Mouse (Mus musculus) C2C12 (cell line): Measurements from ENCODE around the gene Fut8. TPM values are rescaled to one million over a fixed set of nuclear protein-coding genes. Genes with fewer than 3 reads are reported as not detected.

ENCODE experiments used
- H3K27me3 ChIP-seq: one replicate; pipeline ENCODE4 v1.6.1; 2011; ENCODE audit not compliant: control insufficient read depth, insufficient read depth, insufficient read length
- H3K36me3 ChIP-seq: one replicate; pipeline ENCODE4 v1.6.1; 2011; ENCODE audit not compliant: control insufficient read depth, insufficient read depth
- H3K4me3 ChIP-seq: one replicate; pipeline ENCODE4 v1.5.1; 2011; ENCODE audit warnings: mild to moderate bottlenecking, control low read depth; ENCODE audit not compliant: poor library complexity, insufficient read depth, severe bottlenecking
- H3K79me2 ChIP-seq: one replicate; pipeline ENCODE4 v1.6.1; 2011; ENCODE audit not compliant: control insufficient read depth, insufficient read depth
- H3K79me3 ChIP-seq: one replicate; pipeline ENCODE4 v1.6.1; 2011; ENCODE audit warnings: low read depth, control low read depth
- H3ac ChIP-seq: one replicate; pipeline ENCODE3; 2011; ENCODE audit warnings: low read depth; ENCODE audit not compliant: control insufficient read depth, insufficient read length
- CEBPB ChIP-seq: IDR thresholded peaks from one replicate; pipeline ENCODE4 v1.6.1; 2011; ENCODE audit warnings: low read depth, mild to moderate bottlenecking, control low read depth, moderate library complexity
- CTCF ChIP-seq: IDR thresholded peaks from one replicate; pipeline ENCODE4 v1.5.1; 2011; ENCODE audit not compliant: control insufficient read depth, insufficient read depth, insufficient read length
- FOSL1 ChIP-seq: IDR thresholded peaks from one replicate; pipeline ENCODE4 v1.8.0; 2011; ENCODE audit warnings: mild to moderate bottlenecking, low read length; ENCODE audit not compliant: poor library complexity, insufficient read depth, severe bottlenecking
- MAX ChIP-seq: IDR thresholded peaks from one replicate; pipeline ENCODE4 v1.6.1; 2011; ENCODE audit warnings: mild to moderate bottlenecking, control low read depth
- MYOD1 ChIP-seq: IDR thresholded peaks from one replicate; pipeline ENCODE4 v1.6.1; 2011; ENCODE audit warnings: low read depth; ENCODE audit not compliant: control insufficient read depth, insufficient read length
- MYOG ChIP-seq: IDR thresholded peaks from one replicate; pipeline ENCODE4 v1.6.1; 2011; ENCODE audit not compliant: control insufficient read depth, insufficient read length; ENCODE audit errors: extremely low read depth
- USF1 ChIP-seq: IDR thresholded peaks from one replicate; pipeline ENCODE4 v1.6.1; 2011; ENCODE audit warnings: low read depth, mild to moderate bottlenecking, control low read depth, moderate library complexity
- polyA plus RNA-seq: library from polyadenylated mRNA; unstranded; fragments of >200 nt; fragmentation: generic; extraction: Trizol; gene quantifications from one replicate; pipeline ENCODE4 v1.2.1, GENCODE M21; 2012; ENCODE audit warnings: missing spikeins

Fut8 gene
- polyA plus RNA-seq, 1 experiment, result 12.6 TPM

GRCm38 (mm10) chr12:77203136-77203535 is 34.8 kb upstream of the Fut8 start:
- H3ac ChIP-seq, result no peak overlapping the region
- no peak for TF ChIP-seq FOSL1
- TF ChIP-seq MYOD1, result no peak
- TF ChIP-seq USF1, result no peak
- TF ChIP-seq CEBPB, result no peak
- TF ChIP-seq MYOG, result no peak
- TF ChIP-seq CTCF, result no peak
- TF ChIP-seq MAX, result no peak
- H3K27me3 ChIP-seq, result no peaks in the 10 kb centered on the region
- no peaks in the 10 kb centered on the region for H3K79me3 ChIP-seq
- no peaks in the 10 kb centered on the region for H3K79me2 ChIP-seq
- no peak overlapping the region for H3K4me3 ChIP-seq
- H3K36me3 ChIP-seq, result no peaks in the 10 kb centered on the region

GRCm38 (mm10) chr12:77206852-77207251 is 31.1 kb upstream of the Fut8 start:
- Histone ChIP-seq H3K79me3 (no peaks in the 10 kb centered on the region), H3K79me2 (no peaks in the 10 kb centered on the region), H3K4me3 (no peak overlapping the region), H3K27me3 (no peaks in the 10 kb centered on the region), H3K36me3 (no peaks in the 10 kb centered on the region), H3ac (no peak overlapping the region)
- no peak for TF ChIP-seq CEBPB
- no peak for TF ChIP-seq MAX
- no peak for TF ChIP-seq CTCF
- no peak for TF ChIP-seq FOSL1
- TF ChIP-seq MYOD1, result no peak
- TF ChIP-seq USF1, result no peak
- TF ChIP-seq MYOG, result no peak

DNA sequence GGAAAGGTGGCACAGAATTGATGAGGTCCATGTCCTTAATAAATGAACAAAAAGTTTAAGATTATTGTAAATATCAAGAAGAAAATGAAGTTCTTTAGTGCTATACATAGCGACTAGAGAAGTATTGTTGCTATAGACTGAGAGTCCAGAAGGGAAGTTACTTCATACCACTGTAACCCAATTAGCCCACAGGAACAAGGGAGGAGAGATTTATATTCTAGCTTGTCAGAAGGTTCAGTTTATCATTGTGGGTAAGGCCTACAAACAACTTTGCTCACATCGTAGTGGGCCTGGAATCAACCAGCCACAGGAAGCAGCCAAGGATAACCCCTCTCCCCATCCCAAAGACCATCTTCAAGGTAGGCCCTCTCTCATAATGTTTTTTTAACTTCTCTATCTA is 29.9 kb upstream of the Fut8 start:
- Histone ChIP-seq H3ac (no peak overlapping the region), H3K36me3 (no peaks in the 10 kb centered on the region), H3K4me3 (no peak overlapping the region), H3K79me3 (no peaks in the 10 kb centered on the region), H3K27me3 (no peaks in the 10 kb centered on the region), H3K79me2 (no peaks in the 10 kb centered on the region)
- TF ChIP-seq CEBPB (no peak), CTCF (no peak), FOSL1 (no peak), MAX (no peak), USF1 (no peak), MYOD1 (no peak), MYOG (no peak)

DNA sequence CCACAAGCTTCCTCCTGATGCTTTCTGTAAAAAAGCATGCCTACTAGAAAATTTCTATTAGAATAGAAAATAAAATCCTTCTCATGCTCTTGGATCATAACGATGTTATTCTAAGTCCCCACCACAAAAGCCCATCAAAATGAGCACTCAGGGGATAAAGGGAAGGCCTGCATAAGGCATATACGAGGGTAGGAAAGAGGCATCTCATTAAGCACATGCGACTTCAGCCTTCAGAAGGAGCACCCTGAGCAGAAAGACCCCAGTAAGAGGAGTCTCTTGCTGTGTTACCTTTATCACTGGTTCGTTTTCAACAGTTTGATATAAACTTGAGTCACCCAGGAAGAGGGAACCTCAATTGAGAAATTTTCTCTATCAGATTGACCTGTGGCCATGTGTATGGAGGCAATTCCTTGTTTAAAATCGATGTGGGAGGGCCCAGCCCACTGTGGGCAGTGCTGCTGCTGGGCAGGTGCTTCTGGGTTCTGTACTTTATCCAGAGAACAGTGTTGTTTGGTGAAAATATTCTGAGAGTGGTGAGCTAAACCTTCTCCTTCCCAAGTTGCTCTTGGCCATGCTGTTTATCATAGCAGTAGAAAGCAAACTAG is 29.2 kb upstream of the Fut8 start:
- Histone ChIP-seq H3K27me3 (no peaks in the 10 kb centered on the region), H3K36me3 (no peaks in the 10 kb centered on the region), H3K79me3 (no peaks in the 10 kb centered on the region), H3K4me3 (no peak overlapping the region), H3K79me2 (no peaks in the 10 kb centered on the region), H3ac (no peak overlapping the region)
- TF ChIP-seq MAX (no peak), CEBPB (no peak), FOSL1 (no peak), MYOD1 (no peak), USF1 (no peak), CTCF (no peak), MYOG (no peak)

DNA sequence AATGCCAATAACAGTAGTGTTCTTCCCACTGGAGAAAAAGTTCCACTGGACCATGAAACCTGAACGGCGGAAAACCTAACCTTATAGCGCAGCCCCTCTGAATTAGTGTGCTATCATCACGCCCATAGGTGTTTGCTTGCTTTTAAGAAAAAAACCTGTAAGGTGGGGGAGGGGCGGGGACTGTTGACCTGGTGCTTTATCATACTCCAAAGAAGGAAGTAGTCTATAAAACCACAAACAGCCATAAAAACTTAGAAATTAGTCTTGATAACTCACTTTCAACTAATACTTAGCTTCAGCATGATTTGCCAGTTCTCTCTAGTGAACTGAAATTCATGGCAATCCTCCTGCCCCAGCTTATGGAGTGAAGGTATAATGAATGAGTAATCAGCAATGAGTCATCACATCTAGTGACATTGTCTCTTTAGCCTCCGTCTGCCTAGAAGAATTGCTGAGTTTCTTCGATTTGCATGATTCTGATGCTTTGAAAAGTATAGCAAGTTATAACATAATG is 26.2 kb upstream of the Fut8 start:
- no peaks in the 10 kb centered on the region for H3K79me2 ChIP-seq
- H3ac ChIP-seq, result no peak overlapping the region
- no peaks in the 10 kb centered on the region for H3K79me3 ChIP-seq
- H3K4me3 ChIP-seq, result no peak overlapping the region
- H3K27me3 ChIP-seq, result no peaks in the 10 kb centered on the region
- H3K36me3 ChIP-seq, result no peaks in the 10 kb centered on the region
- TF ChIP-seq MAX (no peak), FOSL1 (peak; percentile 12), CEBPB (no peak), MYOG (no peak), MYOD1 (no peak), CTCF (no peak), USF1 (no peak)
